Mouse (Mus musculus): ENCODE data around the gene Ppil2. TPM values are rescaled to one million over a fixed set of nuclear protein-coding genes. Genes with fewer than 3 reads are reported as not detected.

Gene Ppil2
- polyA plus RNA-seq, 2 experiments: 116 to 131 TPM

DNA sequence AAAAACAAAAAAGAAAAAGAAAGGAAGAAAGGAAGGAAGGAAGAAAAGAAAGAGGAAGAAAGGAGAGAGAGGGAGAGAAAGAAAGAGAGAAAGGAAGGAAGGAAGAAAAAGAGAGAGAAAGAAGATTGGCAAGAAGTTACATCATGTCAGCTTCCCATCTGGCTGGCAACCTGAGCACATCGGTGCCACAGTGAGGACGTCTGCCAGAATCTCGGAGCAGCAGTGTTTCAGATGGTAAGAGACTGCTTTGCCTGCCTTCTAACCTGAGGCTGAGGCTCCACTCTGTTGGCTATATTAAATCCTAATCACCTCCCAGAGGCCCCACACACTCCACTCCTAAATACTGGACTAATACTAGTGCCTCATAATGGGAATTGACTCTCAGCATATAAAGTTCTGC is 57.2 kb downstream of the Ppil2 start:
- DNase-seq (ENCODE audit: low spot score) (no peak), ATAC-seq (ENCODE audit: low FRiP score, low read depth) (no peak)
- no peak for TF ChIP-seq POLR2A (IDR thresholded peaks at IDR 0.05; ENCODE audit: borderline replicate concordance, extremely low read depth, insufficient read depth, insufficient read length)
- Histone ChIP-seq H3K9ac (ENCODE audit: low read depth, low read length, severe bottlenecking) (no peak overlapping the region), H3K4me3 (replicated peaks; ENCODE audit: low read length) (no peak overlapping the region), H3K27me3 (ENCODE audit: control insufficient read depth, insufficient read depth, low read length) (no peaks in the 10 kb centered on the region), H3K27ac (replicated peaks; ENCODE audit: low read depth, low read length) (no peak overlapping the region), H3K4me2 (replicated peaks; ENCODE audit: low read depth, low read length, severe bottlenecking) (no peak overlapping the region), H3K9me3 (ENCODE audit: control insufficient read depth, low read length) (no peaks in the 10 kb centered on the region), H3K4me1 (ENCODE audit: control insufficient read depth, insufficient read depth, low read length) (no peaks in the 10 kb centered on the region), H3K36me3 (ENCODE audit: control insufficient read depth, insufficient read depth, low read length) (peaks cover 7% of the 10 kb centered on the region; the same call in 1 of the 2 replicates)
- 67% methylated on average over 3 of the region's 3 CpGs for WGBS

DNA sequence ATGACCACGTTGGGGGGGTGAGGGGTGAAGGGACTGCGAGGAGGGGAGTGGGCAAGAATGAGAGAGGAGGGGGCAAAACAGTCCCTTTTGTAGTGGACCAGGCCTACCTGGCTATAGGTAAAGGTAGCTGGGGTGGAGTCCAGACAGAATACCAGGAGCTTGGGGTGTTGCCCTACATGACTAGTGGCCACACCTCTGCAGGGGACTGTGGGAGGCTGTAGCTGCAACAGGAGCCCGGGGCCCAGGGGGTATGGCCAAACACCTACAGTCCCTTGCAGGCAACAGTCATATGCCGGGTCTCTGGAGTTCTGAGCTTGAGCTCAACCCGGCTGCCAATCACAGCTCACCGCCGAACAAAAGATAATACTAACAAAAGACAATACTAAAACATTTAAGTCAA is 59.0 kb downstream of the Ppil2 start:
- Histone ChIP-seq H3K4me3 (replicated peaks; ENCODE audit: low read length) (no peak overlapping the region), H3K9ac (ENCODE audit: low read depth, low read length, severe bottlenecking) (no peak overlapping the region), H3K27ac (replicated peaks; ENCODE audit: low read depth, low read length) (no peak overlapping the region), H3K4me1 (ENCODE audit: control insufficient read depth, insufficient read depth, low read length) (no peaks in the 10 kb centered on the region), H3K36me3 (ENCODE audit: control insufficient read depth, insufficient read depth, low read length) (peaks cover 22% of the 10 kb centered on the region), H3K9me3 (ENCODE audit: control insufficient read depth, low read length) (no peaks in the 10 kb centered on the region), H3K4me2 (replicated peaks; ENCODE audit: low read depth, low read length, severe bottlenecking) (no peak overlapping the region), H3K27me3 (ENCODE audit: control insufficient read depth, insufficient read depth, low read length) (no peaks in the 10 kb centered on the region)
- no peak for TF ChIP-seq POLR2A (IDR thresholded peaks at IDR 0.05; ENCODE audit: borderline replicate concordance, extremely low read depth, insufficient read depth, insufficient read length)
- 84% methylated on average over 7 of the region's 7 CpGs for WGBS
- DNase-seq (ENCODE audit: low spot score) (no peak), ATAC-seq (ENCODE audit: low FRiP score, low read depth) (0 out of 2 replicates have a peak, but pooled peaks have one; percentile 16)

DNA sequence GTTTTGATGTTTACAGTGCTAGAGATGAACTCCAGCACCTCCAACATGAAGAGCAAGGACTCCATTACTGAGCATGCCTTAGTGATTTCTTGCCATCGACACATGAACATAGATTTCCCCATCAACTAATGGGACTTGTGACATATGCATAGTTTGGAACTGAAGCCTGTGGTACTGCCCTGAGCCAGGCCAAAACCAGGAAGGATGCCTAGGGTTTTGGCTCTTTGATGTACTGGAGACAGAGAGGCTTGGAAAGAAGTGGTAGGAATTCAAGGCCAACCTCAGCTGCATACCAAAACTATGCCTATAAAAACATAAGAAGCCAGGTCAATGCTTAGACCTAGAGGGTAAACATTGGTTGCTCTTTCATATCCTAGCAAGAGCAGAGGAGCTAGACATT is 61.2 kb downstream of the Ppil2 start:
- no peak overlapping the region for H3K4me3 ChIP-seq (replicated peaks; ENCODE audit: low read length)
- H3K4me2 ChIP-seq (replicated peaks; ENCODE audit: low read depth, low read length, severe bottlenecking): no peak overlapping the region
- H3K9ac ChIP-seq (ENCODE audit: low read depth, low read length, severe bottlenecking): no peak overlapping the region
- peaks cover 38% of the 10 kb centered on the region for H3K36me3 ChIP-seq (ENCODE audit: control insufficient read depth, insufficient read depth, low read length)
- ATAC-seq (ENCODE audit: low FRiP score, low read depth) (no peak), DNase-seq (ENCODE audit: low spot score) (no peak)
- no peaks in the 10 kb centered on the region for H3K4me1 ChIP-seq (ENCODE audit: control insufficient read depth, insufficient read depth, low read length)
- no peaks in the 10 kb centered on the region for H3K27me3 ChIP-seq (ENCODE audit: control insufficient read depth, insufficient read depth, low read length)
- TF ChIP-seq POLR2A (IDR thresholded peaks at IDR 0.05; ENCODE audit: borderline replicate concordance, extremely low read depth, insufficient read depth, insufficient read length): no peak
- 88% methylated on average over 1 of the region's 1 CpGs for WGBS
- H3K9me3 ChIP-seq (ENCODE audit: control insufficient read depth, low read length): no peaks in the 10 kb centered on the region
- no peak overlapping the region for H3K27ac ChIP-seq (replicated peaks; ENCODE audit: low read depth, low read length)

DNA sequence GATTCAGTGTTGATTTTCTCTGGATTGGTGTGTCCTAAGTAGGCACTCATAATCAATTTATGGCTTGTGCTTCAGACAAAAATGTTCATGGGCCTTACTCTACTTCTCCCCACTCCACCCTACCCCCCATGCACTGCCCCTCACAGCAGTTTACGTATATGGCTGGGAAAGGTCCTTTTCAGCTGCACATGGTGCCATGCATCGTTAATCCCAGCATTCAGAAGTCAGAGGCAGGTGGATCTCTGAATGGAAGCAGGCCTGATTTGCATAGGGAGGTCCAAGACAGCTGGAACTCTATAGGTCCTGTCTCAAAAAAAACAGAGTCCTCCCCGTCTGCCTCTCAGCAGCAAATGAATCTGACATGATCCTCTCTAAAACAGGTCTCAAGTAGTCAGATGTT is 65.8 kb downstream of the Ppil2 start:
- no peak for DNase-seq (ENCODE audit: low spot score)
- Histone ChIP-seq H3K9me3 (ENCODE audit: control insufficient read depth, low read length) (no peaks in the 10 kb centered on the region), H3K36me3 (ENCODE audit: control insufficient read depth, insufficient read depth, low read length) (peaks cover 81% of the 10 kb centered on the region)

DNA sequence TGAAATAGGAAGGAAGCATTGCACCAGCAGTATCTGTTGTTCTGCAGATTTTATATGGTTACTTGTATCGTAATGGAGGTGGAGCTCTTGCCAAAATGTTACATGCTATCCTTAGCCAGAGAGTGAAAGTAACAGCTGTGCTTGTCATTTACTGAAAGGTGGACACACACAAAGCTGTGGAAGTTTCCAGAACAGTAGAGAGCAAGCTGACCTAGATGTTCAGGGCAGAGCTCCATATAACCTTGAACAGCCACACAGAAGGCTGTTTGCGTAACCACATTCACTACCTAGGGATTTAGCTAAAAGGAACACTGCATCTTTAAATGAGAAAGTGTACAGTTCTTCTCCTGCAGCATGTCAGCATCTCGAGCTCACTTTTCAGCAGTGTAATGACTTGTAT is 66.7 kb downstream of the Ppil2 start:
- peaks cover 86% of the 10 kb centered on the region for H3K36me3 ChIP-seq (ENCODE audit: control insufficient read depth, insufficient read depth, low read length)
- H3K9ac ChIP-seq (ENCODE audit: low read depth, low read length, severe bottlenecking): no peak overlapping the region
- WGBS: 76% methylated on average over 3 of the region's 3 CpGs
- no peaks in the 10 kb centered on the region for H3K4me1 ChIP-seq (ENCODE audit: control insufficient read depth, insufficient read depth, low read length)
- H3K4me2 ChIP-seq (replicated peaks; ENCODE audit: low read depth, low read length, severe bottlenecking): no peak overlapping the region
- no peaks in the 10 kb centered on the region for H3K27me3 ChIP-seq (ENCODE audit: control insufficient read depth, insufficient read depth, low read length)
- ATAC-seq (ENCODE audit: low FRiP score, low read depth) (peak; percentile 32; the same call in 1 of the 2 replicates), DNase-seq (ENCODE audit: low spot score) (no peak)
- no peak overlapping the region for H3K4me3 ChIP-seq (replicated peaks; ENCODE audit: low read length)
- no peaks in the 10 kb centered on the region for H3K9me3 ChIP-seq (ENCODE audit: control insufficient read depth, low read length)
- H3K27ac ChIP-seq (replicated peaks; ENCODE audit: low read depth, low read length): no peak overlapping the region
- TF ChIP-seq POLR2A (IDR thresholded peaks at IDR 0.05; ENCODE audit: borderline replicate concordance, extremely low read depth, insufficient read depth, insufficient read length): no peak

More for the DNA sequence above, 65.8 kb downstream of the Ppil2 start:
- 69% methylated on average over 3 of the region's 3 CpGs for WGBS
- Histone ChIP-seq H3K4me3 (replicated peaks; ENCODE audit: low read length) (no peak overlapping the region), H3K4me1 (ENCODE audit: control insufficient read depth, insufficient read depth, low read length) (no peaks in the 10 kb centered on the region), H3K27ac (replicated peaks; ENCODE audit: low read depth, low read length) (no peak overlapping the region), H3K27me3 (ENCODE audit: control insufficient read depth, insufficient read depth, low read length) (no peaks in the 10 kb centered on the region), H3K9ac (ENCODE audit: low read depth, low read length, severe bottlenecking) (no peak overlapping the region), H3K4me2 (replicated peaks; ENCODE audit: low read depth, low read length, severe bottlenecking) (no peak overlapping the region)
- no peak for TF ChIP-seq POLR2A (IDR thresholded peaks at IDR 0.05; ENCODE audit: borderline replicate concordance, extremely low read depth, insufficient read depth, insufficient read length)
- ATAC-seq (ENCODE audit: low FRiP score, low read depth): no peak

GRCm38 (mm10) chr16:17041417-17041816 is 69.6 kb downstream of the Ppil2 start:
- no peak for TF ChIP-seq POLR2A (IDR thresholded peaks at IDR 0.05; ENCODE audit: borderline replicate concordance, extremely low read depth, insufficient read depth, insufficient read length)
- WGBS: 100% methylated on average over 1 of the region's 1 CpGs
- Histone ChIP-seq H3K9me3 (ENCODE audit: control insufficient read depth, low read length) (no peaks in the 10 kb centered on the region), H3K27ac (replicated peaks; ENCODE audit: low read depth, low read length) (no peak overlapping the region), H3K27me3 (ENCODE audit: control insufficient read depth, insufficient read depth, low read length) (no peaks in the 10 kb centered on the region), H3K4me1 (ENCODE audit: control insufficient read depth, insufficient read depth, low read length) (no peaks in the 10 kb centered on the region), H3K4me2 (replicated peaks; ENCODE audit: low read depth, low read length, severe bottlenecking) (no peak overlapping the region), H3K9ac (ENCODE audit: low read depth, low read length, severe bottlenecking) (no peak overlapping the region), H3K36me3 (ENCODE audit: control insufficient read depth, insufficient read depth, low read length) (peaks cover 91% of the 10 kb centered on the region), H3K4me3 (replicated peaks; ENCODE audit: low read length) (no peak overlapping the region)
- no peak for ATAC-seq (ENCODE audit: low FRiP score, low read depth)
- no peak for DNase-seq (ENCODE audit: low spot score)
